Mouse (Mus musculus): ENCODE results near the gene Nuak2. TPM values are rescaled to one million over a fixed set of nuclear protein-coding genes. Genes with fewer than 3 reads are reported as not detected.

Gene Nuak2
- total RNA-seq, 2 experiments from 2014 or later = 1.1 to 1.3 TPM

DNA sequence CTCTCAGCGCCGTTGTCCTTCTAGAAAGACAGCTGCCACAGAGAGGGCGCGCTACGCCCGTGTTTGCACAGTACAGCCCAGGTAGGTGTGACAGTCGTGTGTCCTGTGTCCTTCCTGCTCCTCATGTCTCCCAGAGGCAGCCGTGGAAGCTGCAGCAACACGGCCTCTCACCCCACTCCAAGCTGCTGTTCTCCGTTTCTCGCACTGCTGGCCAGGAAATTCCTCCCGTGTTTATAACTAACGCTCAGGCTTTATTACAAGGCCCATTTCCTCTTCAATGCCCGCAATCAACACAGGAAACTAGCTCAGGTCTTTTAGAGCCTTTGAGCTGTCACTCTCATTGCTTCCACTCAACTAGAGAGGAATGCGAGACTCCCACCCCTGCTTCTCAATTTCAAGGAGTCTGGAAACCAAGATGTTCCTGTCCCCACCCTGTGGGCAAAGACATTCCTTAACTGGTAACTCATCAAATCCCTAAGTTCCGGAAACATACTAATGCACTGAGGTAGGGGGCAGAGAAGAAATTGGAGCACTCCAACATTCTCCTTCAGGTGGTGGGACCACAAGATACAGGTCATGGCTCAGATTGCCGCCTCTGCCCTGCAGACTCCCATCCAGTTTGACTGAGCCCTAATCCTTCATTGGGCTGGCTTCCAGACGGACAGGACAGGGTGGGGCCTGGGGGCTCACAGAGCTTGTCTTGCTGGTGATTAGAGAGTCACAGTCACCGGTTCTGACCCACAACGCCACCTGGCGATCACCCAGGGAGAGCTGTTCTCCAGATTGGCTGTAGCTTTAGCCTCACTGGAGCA is 23.4 kb upstream of the Nuak2 start:
- intact Hi-C loops (cut with DNase I) = no loop called here
- peak in 1 of 2 experiments; percentile 62 for DNase-seq (ENCODE audit: extremely low spot score in 1 of 2, low spot score in 2 of 2)

DNA sequence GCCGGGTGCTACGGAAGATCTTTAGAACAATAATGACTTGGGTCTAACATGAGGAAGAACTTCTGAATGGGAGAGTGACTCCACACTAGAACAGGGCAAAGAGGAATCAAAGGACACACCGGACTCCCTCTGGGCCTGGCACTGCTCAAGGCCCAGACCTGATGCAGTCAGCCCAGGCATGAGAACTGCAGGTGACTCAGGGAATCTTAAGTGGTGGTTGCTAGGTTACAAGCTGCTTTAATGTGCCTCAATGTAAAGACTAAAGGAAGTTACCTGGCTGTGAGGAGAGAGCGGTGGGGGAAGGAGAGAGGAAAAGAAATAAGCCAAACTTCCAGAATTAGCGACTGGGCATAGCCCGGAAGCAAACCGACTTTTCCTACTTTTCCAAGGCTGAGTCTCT is 20.4 kb upstream of the Nuak2 start:
- no peak for DNase-seq (ENCODE audit: extremely low spot score in 1 of 2, low spot score in 2 of 2)
- intact Hi-C loops (cut with DNase I) = no loop called here

DNA sequence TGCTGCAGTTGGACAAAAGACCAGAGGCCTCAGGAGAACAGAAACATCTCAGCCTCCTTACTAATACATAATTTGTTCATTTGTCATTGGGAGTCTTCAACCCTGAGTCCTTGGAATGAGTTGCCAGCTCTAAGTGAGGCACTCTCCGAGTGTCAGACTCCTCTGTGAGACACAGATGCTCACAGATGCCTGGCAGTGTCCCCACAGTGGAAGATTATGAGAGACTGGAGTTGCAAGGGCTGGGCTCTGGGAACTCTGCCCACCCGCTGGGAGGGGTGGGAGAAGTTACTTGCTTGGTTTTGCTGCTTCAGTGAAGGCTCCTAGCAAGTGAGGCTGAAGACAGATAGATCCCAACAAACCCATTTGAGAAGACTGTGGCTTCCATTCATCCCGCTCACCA is 19.9 kb upstream of the Nuak2 start:
- intact Hi-C loops (cut with DNase I) = no loop called here
- DNase-seq (ENCODE audit: extremely low spot score in 1 of 2, low spot score in 2 of 2) = peak in 1 of 2 experiments; percentile 58

DNA sequence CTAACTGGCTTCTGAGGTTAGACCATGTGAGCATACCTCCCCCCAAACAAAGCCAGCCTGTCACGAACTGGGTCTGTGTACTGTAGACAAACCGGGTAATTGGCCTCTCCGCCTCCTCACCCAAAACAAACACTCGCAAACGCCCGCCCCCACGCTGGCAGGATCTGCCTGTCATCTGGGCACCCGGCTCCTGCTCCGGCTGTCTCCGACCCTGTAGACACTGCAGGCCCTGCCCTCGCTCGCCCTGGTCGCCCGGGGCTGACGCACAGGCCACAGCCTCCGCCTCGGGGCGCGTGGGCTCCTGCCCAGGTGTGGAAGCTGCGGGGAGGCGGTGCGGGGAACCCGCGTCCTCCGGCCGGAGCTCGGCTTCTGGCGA is 17.5 kb upstream of the Nuak2 start, which contains the start of gene Klhdc8a:
Gene Klhdc8a (plus strand): TSS at position 202 of the 376 bp plus-strand sequence.
- DNase-seq (ENCODE audit: extremely low spot score in 1 of 2, low spot score in 2 of 2) = peak in 1 of 2 experiments; percentile 75
- intact Hi-C loops (cut with DNase I) = no loop called here

- intact Hi-C loops (cut with DNase I) = no loop called here
- peak in 1 of 2 experiments; percentile 73 for DNase-seq (ENCODE audit: extremely low spot score in 1 of 2, low spot score in 2 of 2)
Measured at GRCm38 (mm10) chr1:132298801-132299464, 17.0 kb upstream of the Nuak2 start.

GRCm38 (mm10) chr1:132299744-132300143 is 16.2 kb upstream of the Nuak2 start:
- intact Hi-C loops (cut with DNase I) = no loop called here
- DNase-seq (ENCODE audit: extremely low spot score in 1 of 2, low spot score in 2 of 2) = no peak

DNA sequence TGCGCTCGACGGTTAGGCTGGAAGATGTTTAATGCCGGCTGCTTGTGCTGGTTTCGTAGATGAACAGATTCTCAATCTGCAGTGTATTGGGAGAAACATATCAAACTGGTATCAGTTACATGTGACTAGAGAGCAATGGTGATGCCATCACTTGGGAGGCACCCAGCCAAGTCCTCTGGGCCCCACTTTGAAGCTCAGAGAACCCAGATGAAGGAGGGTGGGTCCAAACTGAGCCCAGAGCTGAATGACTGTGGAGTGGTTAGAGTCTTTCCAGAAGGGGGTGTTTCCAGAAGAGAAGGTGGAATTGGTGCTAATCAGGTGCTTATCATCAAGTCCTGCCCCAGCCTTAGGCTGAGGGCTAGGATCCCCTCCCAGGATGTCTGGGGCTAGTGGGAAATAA is 14.7 kb upstream of the Nuak2 start:
- intact Hi-C loops (cut with DNase I) = no loop called here
- no peak for DNase-seq (ENCODE audit: extremely low spot score in 1 of 2, low spot score in 2 of 2)

DNA sequence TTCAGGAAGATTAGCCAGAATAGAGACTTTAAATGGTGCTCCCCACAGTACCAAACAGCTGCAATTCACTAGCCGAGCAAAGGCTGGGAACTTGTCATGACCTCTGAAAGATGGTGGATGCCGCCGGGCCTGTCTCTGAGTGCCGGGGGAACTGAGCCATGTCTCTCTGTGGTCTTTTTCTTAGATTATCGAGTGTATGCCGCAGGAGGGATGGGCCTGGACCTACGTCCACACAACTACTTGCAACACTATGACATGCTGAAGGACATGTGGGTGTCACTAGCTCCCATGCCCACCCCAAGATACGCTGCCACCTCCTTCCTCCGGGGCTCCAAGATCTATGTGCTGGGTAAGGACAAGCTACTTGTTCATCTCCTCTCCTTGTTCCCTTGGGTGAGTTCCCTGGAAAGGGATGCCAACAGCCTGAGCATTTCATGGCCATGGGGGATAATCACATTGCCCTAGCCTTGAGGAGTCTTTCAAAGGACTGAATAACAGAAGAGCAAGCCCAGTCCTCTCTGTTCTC is 13.5 kb upstream of the Nuak2 start:
- intact Hi-C loops (cut with DNase I) = no loop called here
- DNase-seq (ENCODE audit: extremely low spot score in 1 of 2, low spot score in 2 of 2) = no peak

- intact Hi-C loops (cut with DNase I) = loop anchor here (5.0 kb wide), 3 partner anchors 92 to 182 kb away; no protein-coding TSS in a partner anchor
Measured at GRCm38 (mm10) chr1:132304618-132305214, 11.2 kb upstream of the Nuak2 start.

DNA sequence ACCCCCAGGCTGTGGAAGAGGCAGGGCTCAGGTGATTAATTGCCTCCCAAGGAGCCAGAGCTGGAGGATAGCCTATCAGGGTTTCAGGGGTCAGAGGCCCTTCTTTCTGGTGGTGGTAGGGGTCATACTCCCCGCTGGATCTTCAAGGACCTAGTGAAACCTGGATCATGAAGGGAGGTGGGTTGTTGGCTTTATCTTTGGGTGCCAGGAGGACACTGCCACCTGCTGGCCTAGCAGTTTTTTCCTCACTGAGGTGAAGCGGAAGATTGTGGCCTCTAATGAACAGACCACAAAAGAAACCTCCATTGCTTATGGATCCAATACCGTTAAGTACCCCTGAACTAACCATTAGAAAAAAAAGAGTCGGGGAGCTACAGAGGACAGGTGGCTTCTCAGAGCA is 9.8 kb upstream of the Nuak2 start:
- DNase-seq (ENCODE audit: extremely low spot score in 1 of 2, low spot score in 2 of 2) = peak in 1 of 2 experiments; percentile 55
- intact Hi-C loops (cut with DNase I) = loop anchor here (5.0 kb wide), 3 partner anchors 94 to 184 kb away; no protein-coding TSS in a partner anchor

More at GRCm38 (mm10) chr1:132304618-132305214, 11.2 kb upstream of the Nuak2 start:
- no peak for DNase-seq (ENCODE audit: extremely low spot score in 1 of 2, low spot score in 2 of 2)

- intact Hi-C loops (cut with DNase I) = loop anchor here (5.0 kb wide), 3 partner anchors 95 to 185 kb away; no protein-coding TSS in a partner anchor
- DNase-seq (ENCODE audit: extremely low spot score in 1 of 2, low spot score in 2 of 2) = no peak
Measured at GRCm38 (mm10) chr1:132306808-132307207, 9.1 kb upstream of the Nuak2 start.

DNA sequence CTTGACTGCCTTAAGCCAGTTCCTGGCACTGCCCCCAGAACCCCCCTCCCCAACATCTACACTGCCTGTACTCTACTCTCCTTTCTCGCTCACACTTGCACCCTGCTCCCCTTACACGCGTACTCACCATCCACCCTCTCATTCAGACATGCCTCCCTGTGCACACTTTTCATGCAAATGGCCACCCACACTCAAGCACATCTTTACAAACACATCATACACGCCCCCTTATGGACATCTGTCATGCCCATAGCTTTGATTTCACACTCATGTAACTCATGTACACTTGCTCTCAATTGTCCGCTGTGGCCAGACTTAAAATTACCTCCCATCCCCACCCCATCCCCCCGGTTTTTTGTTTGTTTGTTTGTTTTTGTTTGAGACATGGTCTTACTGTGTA is 8.0 kb upstream of the Nuak2 start:
- DNase-seq (ENCODE audit: extremely low spot score in 1 of 2, low spot score in 2 of 2) = no peak

GRCm38 (mm10) chr1:132308674-132309073 is 7.3 kb upstream of the Nuak2 start:
- no peak for DNase-seq (ENCODE audit: extremely low spot score in 1 of 2, low spot score in 2 of 2)
- intact Hi-C loops (cut with DNase I) = loop anchor here (5.0 kb wide), 3 partner anchors 96 to 186 kb away; no protein-coding TSS in a partner anchor

More for the DNA sequence above, 8.0 kb upstream of the Nuak2 start:
- intact Hi-C loops (cut with DNase I) = loop anchor here (5.0 kb wide), 3 partner anchors 96 to 186 kb away; no protein-coding TSS in a partner anchor

DNA sequence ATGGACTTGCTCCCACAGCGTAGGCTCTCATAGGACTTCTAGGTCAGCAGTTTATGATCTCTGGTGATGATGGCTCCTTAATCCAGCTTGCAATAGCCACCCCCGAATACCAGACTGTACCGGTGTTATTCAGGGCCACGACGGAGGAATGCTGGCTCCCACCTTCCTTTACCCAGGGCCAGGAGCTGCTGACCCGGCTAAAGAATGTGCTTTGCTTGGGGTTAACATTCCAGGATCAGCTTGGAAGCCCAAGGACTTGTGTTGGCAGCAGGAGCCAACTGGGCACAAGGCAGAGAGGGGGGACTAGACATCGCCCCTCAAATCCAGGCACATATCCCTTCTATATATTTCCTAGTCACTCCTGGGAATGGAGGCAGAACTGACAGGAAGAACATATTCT is 5.2 kb upstream of the Nuak2 start:
- DNase-seq (ENCODE audit: extremely low spot score in 1 of 2, low spot score in 2 of 2) = no peak
- intact Hi-C loops (cut with DNase I) = no loop called here

DNA sequence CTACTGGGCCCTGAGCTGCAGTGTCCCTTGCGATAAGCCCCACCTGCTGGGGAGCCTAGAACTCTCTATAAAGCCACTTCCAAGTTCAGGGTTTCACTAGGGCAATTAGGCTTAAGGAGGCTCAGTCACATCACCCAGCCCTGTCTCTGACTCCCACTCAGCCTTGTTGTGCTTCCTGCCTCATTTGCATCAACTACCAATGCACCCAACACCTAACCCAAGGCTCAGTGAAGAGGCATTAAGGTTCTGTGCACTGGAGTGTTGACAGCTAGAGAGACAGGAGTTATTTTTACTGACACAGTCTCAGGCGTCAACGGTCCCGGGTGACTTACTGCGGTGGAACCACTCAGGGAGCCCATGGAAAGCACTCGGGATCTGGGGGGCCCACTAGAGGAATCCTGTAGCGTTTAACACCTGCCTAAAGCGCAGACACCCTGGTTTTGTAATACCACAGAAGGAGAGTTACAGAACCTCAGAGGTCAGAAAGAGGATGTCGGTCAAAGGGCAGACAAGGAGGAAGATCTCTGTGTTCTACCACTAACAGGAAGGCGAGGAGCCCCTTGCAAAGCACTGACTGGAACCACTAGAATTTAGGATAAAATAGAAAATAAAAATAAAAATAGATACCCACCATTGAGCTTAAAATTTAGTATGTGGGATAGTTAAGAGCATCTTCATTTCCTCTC is 4.6 kb upstream of the Nuak2 start:
- intact Hi-C loops (cut with DNase I) = no loop called here
- no peak for DNase-seq (ENCODE audit: extremely low spot score in 1 of 2, low spot score in 2 of 2)

- intact Hi-C loops (cut with DNase I) = loop anchor here (2.0 kb wide), 1 partner anchor 43 kb away; no protein-coding TSS in a partner anchor
- DNase-seq (ENCODE audit: extremely low spot score in 1 of 2, low spot score in 2 of 2) = no peak
Measured at GRCm38 (mm10) chr1:132312043-132312442, 3.9 kb upstream of the Nuak2 start.

GRCm38 (mm10) chr1:132312703-132313102 is 3.2 kb upstream of the Nuak2 start:
- no peak for DNase-seq (ENCODE audit: extremely low spot score in 1 of 2, low spot score in 2 of 2)
- intact Hi-C loops (cut with DNase I) = loop anchor here (2.0 kb wide), 1 partner anchor 42 kb away; no protein-coding TSS in a partner anchor

DNA sequence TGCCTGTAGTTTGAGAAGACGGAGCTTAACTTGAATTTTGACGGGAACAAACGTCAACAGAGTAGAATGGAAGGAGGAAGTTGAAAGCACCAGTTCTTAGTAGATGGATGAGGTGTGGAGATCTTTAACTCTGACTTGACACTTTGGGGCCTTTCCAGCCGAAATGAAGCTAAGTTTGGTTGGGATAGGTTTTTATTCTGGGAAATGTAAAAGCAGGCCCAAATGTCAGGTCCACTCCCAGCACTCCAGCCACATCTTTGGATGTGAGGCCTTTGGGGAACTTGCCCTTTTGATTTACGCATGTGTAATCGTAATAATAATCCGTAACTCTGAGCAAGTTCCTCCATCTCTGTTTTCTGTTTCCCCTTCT is 684 bp downstream of the Nuak2 start:
- no peak for DNase-seq (ENCODE audit: extremely low spot score in 1 of 2, low spot score in 2 of 2)
- intact Hi-C loops (cut with DNase I) = no loop called here

- no peak for DNase-seq (ENCODE audit: extremely low spot score in 1 of 2, low spot score in 2 of 2)
- intact Hi-C loops (cut with DNase I) = no loop called here
Measured at GRCm38 (mm10) chr1:132317413-132317812, 1.5 kb downstream of the Nuak2 start.
